Mouse (Mus musculus): Measurements from ENCODE around the gene Hp1bp3.

The Hp1bp3 gene

GRCm38 (mm10) chr4:138216200-138216890 is at the start of gene Hp1bp3:
Hp1bp3 (plus strand) TSS chr4:138216296.
- in situ Hi-C loops (cut with MboI) = no loop called here

- in situ Hi-C loops (cut with MboI) = no loop called here
Measured at GRCm38 (mm10) chr4:138166519-138166918, 49.6 kb upstream of the Hp1bp3 start.

GRCm38 (mm10) chr4:138168162-138168561 is 47.9 kb upstream of the Hp1bp3 start:
- in situ Hi-C loops (cut with MboI) = no loop called here

GRCm38 (mm10) chr4:138169420-138169819 is 46.7 kb upstream of the Hp1bp3 start:
- in situ Hi-C loops (cut with MboI) = no loop called here

GRCm38 (mm10) chr4:138172686-138173085 is 43.4 kb upstream of the Hp1bp3 start:
- in situ Hi-C loops (cut with MboI) = no loop called here

- in situ Hi-C loops (cut with MboI) = no loop called here
Measured at GRCm38 (mm10) chr4:138179391-138179790, 36.7 kb upstream of the Hp1bp3 start.

- in situ Hi-C loops (cut with MboI) = no loop called here
Measured at GRCm38 (mm10) chr4:138180719-138181118, 35.4 kb upstream of the Hp1bp3 start.

- in situ Hi-C loops (cut with MboI) = no loop called here
Measured at GRCm38 (mm10) chr4:138184056-138184455, 32.0 kb upstream of the Hp1bp3 start.

GRCm38 (mm10) chr4:138184573-138184981 is 31.5 kb upstream of the Hp1bp3 start:
- in situ Hi-C loops (cut with MboI) = no loop called here

- in situ Hi-C loops (cut with MboI) = no loop called here
Measured at GRCm38 (mm10) chr4:138185961-138186360, 30.1 kb upstream of the Hp1bp3 start.

GRCm38 (mm10) chr4:138187995-138188394 is 28.1 kb upstream of the Hp1bp3 start:
- in situ Hi-C loops (cut with MboI) = no loop called here

- in situ Hi-C loops (cut with MboI) = no loop called here
Measured at GRCm38 (mm10) chr4:138192561-138192960, 23.5 kb upstream of the Hp1bp3 start.

GRCm38 (mm10) chr4:138200769-138201168 is 15.3 kb upstream of the Hp1bp3 start:
- in situ Hi-C loops (cut with MboI) = no loop called here

- in situ Hi-C loops (cut with MboI) = no loop called here
Measured at GRCm38 (mm10) chr4:138201696-138202095, 14.4 kb upstream of the Hp1bp3 start.

- in situ Hi-C loops (cut with MboI) = no loop called here
Measured at GRCm38 (mm10) chr4:138210116-138210515, 6.0 kb upstream of the Hp1bp3 start.

GRCm38 (mm10) chr4:138213861-138214260 is 2.2 kb upstream of the Hp1bp3 start:
- in situ Hi-C loops (cut with MboI) = no loop called here

GRCm38 (mm10) chr4:138215671-138216199 is 361 bp upstream of the Hp1bp3 start:
- in situ Hi-C loops (cut with MboI) = no loop called here

GRCm38 (mm10) chr4:138216891-138217392 is 846 bp downstream of the Hp1bp3 start:
- in situ Hi-C loops (cut with MboI) = no loop called here

- in situ Hi-C loops (cut with MboI) = no loop called here
Measured at GRCm38 (mm10) chr4:138217441-138217840, 1.3 kb downstream of the Hp1bp3 start.

- in situ Hi-C loops (cut with MboI) = no loop called here
Measured at GRCm38 (mm10) chr4:138217951-138218685, 2.0 kb downstream of the Hp1bp3 start.

- in situ Hi-C loops (cut with MboI) = no loop called here
Measured at GRCm38 (mm10) chr4:138219331-138219730, 3.2 kb downstream of the Hp1bp3 start.

GRCm38 (mm10) chr4:138220761-138221160 is 4.7 kb downstream of the Hp1bp3 start:
- in situ Hi-C loops (cut with MboI) = no loop called here

GRCm38 (mm10) chr4:138221406-138221805 is 5.3 kb downstream of the Hp1bp3 start:
- in situ Hi-C loops (cut with MboI) = no loop called here
